Mouse (Mus musculus) frontal cortex, postnatal 14 days (tissue): ENCODE results near the gene Prkag2.

Experiments used
- DNase-seq, 2 experiments: peaks; one replicate each; pipeline ENCODE4 v3.0.0; 2022; ENCODE audit warnings: low spot score in 2 of 2

Prkag2 gene

DNA sequence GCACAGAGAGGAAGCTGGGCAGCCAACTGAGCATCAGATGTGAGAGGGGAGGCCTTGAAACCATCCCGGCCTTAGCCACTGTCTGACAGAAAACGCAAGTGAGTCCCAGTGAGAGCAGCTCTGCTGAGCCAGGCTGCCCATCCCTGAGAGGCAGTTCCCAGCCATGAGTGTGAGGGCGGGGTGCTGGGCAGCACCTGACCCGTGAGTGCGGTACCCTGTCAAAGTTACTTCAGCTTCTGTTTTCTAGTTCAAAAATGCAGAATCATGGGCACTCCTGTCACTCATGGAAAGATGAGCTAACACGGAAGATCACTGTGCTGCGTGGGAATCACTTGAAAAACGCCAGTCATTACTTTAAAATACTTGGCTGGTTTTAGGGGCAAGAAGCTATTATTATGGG, 49.6 kb downstream of the Prkag2 start:
- no peak for DNase-seq

- DNase-seq: no peak
Observed at GRCm38 (mm10) chr5:25047670-25048069, 52.8 kb downstream of the Prkag2 start.

DNA sequence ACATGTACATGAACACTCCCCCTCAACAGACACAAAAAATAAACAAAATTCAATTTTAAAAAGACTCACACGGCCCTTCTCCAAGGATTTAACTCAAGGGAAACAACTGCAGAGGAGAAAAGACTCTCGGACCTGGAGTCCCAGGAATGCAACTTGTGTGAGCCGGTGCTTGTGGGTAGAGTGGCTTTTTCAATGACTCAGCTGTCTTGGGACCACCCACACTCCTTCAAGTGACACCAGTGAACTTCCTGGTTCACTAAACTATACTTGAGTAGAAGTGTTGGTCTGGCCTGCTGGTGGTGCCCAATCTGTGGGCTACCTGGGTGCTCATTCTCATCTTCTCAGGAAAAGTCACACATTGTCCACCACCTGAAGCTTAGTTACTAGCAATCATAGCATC, 53.7 kb downstream of the Prkag2 start:
- no peak for DNase-seq

DNA sequence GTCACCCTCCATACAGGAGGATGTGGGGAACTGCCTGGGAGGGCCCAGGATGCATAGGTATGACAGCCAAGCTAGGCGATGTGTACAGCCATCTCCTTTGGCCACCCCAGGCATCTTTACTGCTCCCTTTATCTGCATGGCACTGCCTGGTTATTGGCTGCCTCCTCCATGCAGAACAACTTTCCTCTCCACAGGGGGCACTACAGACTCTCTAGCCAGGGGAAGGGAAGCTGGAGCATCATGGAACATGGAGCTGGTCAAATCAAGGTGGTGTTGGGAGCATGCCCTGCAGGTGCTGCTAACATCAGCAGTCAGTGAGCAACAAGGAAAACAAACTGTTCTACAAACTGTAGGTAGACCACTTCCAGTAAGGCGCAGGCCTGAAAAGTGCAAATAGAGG, 56.4 kb downstream of the Prkag2 start:
- DNase-seq: no peak

DNA sequence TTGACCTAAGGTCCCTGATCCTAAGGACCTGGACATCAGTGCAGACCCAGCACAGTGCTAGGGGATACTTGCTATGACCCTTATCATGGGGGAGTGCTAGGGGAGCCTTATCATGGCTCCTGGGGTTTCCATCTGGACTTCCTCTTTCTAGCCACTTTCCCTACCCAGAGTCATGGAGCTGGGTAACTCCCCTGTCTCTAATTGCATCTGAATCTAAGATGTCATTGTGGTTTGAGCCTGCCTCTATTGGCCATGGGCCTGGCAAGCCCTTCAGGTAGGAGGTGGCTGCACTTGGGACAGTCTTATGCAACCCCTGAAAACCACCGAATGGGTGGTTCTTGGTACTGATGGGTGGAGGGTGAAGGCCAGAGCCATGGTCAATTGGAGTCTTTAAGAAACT, 58.5 kb downstream of the Prkag2 start:
- DNase-seq: no peak

DNA sequence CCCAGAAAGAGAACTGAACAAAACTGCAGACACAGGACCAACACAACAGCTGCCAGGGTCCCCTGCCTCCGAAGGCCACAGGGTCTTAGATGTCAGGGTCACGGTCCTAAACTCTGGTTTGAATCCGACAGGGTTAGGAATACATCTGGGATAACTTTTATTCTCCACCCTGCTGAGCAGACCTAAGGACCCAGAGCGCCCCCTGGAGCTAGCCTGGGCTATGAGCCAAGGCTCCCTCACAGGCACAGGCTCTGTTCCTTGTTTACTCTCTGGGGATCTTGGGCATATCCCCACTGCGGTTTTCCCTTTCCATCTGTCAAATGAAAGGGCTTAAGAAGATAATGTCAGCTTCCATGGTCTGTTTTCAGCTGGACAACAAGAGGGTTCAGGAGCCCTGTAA, 59.1 kb downstream of the Prkag2 start:
- DNase-seq: no peak

GRCm38 (mm10) chr5:25040903-25041302, 59.5 kb downstream of the Prkag2 start:
- no peak for DNase-seq

DNA sequence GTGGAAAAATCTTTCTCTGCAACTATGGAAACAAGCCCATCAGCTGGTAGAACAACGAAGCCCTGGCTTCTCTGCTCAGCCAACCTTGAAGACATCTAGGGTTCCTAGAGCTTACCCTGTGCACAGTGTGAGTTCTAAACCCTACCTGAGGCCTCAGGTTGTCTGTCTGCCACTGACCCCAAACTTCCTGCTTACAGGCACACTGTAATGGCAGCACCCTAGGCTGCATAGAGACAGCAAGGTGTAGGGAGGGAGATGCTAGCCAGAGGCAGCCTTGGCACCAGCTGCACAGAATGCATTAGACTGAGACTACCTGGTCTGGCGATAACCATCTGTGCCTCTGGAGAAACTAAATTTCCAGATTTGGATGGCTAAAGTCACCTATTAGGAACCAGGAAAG, 61.6 kb downstream of the Prkag2 start:
- DNase-seq: no peak

- DNase-seq: no peak
Observed at GRCm38 (mm10) chr5:25035391-25035790, 65.1 kb downstream of the Prkag2 start.

GRCm38 (mm10) chr5:25031456-25031856, 69.0 kb downstream of the Prkag2 start:
- no peak for DNase-seq

DNA sequence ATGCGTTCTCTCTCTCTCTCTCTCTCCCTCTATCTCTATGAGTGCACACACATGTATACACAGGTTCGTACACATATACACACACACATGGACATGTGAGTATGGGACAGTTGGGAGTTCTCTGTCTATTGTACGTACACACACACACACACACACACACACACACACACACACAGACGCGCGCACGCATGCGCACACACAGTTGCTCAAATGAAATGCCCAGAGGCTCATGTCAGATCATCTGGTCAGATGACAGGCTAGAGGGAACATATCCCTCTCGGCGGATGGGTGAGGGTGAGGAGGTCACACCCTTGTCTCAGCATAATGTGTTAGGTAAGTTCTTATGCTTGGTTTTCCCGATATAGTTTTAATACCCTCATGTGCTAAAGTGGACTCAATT, 69.4 kb downstream of the Prkag2 start:
- DNase-seq: no peak

GRCm38 (mm10) chr5:25030276-25030681, 70.2 kb downstream of the Prkag2 start:
- DNase-seq: no peak

GRCm38 (mm10) chr5:25027673-25028072, 72.8 kb downstream of the Prkag2 start:
- DNase-seq: no peak

DNA sequence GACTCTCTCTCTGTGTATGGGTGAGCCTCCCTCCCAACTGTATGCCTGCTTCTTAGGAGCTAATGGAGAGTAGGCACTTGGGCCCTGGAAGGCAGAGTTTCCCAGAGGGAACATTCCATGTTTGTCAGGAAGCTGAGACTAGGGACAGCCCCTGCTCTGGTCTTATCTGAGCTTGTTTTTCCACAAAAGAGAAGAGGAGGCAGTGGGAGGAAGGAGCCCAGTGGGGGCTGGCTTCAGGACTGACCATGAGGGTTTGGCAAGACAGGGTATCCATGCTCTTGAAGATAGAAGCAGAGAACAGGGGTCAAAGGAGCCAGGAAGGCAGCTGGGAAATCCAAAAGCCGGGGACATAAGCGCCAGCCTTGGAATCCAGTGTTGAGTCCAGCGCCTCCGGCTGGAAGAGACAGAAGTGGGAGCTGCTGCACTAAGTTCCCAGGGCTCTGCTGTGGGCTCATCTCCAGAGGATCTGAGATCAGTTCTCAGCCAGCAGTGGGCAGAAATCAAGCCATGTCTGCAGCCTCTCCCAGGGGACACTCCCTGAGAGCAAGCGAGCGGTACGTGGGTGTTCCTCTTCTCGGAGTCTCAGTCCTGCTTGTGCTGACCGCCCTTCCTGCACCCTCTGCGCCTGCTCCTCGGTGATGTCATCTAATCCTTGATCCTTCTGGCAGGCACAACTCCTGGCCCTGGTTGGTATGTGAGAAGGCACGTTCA, 75.0 kb downstream of the Prkag2 start:
- no peak for DNase-seq

DNA sequence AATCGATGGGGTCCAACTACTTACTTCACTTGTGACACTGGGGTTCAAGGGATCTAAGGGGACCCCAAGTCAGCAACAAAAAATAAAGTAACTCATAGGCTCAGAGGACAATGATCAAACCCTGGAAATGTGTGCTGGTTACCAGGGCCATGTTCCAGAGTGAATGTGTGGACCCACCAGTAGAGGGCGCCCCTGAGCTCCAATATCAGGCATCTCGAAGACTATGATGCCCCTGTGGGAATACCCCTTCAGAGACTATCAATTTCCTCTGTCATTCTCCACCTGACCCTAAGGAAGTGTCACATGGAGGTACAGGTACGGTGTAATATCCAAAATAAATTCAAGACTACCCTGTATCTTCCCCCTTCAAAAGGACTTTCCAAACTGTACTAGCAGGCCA, 77.5 kb downstream of the Prkag2 start:
- DNase-seq: no peak

GRCm38 (mm10) chr5:25019221-25019620, 81.2 kb downstream of the Prkag2 start:
- DNase-seq: no peak

GRCm38 (mm10) chr5:25012134-25012533, 88.3 kb downstream of the Prkag2 start:
- no peak for DNase-seq

GRCm38 (mm10) chr5:25011019-25011485, 89.4 kb downstream of the Prkag2 start:
- peak; percentile 65 to 82 for DNase-seq

GRCm38 (mm10) chr5:25010438-25010892, 90.0 kb downstream of the Prkag2 start:
- DNase-seq: peak; percentile 74 to 89

GRCm38 (mm10) chr5:25009770-25010169, 90.7 kb downstream of the Prkag2 start:
- DNase-seq: no peak

DNA sequence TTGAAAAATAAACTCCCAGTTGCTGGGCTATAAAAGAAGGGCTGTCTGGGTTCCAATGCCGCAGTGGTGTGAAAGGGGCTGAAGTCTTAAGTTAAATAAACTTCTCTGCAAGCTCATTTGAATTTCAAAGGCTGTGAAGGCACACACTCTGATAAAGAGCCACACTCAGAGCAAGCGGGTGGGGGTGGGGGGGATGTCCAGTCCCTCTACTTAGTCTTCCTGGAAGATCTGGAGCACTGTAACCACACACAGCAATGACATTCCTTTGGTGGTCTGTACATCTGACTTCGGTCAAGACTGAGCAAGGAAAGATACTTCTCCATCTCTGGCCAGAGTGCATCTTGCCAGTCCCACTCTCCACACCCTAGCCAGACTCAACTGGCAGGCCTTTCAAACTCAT, 91.5 kb downstream of the Prkag2 start:
- no peak for DNase-seq

DNA sequence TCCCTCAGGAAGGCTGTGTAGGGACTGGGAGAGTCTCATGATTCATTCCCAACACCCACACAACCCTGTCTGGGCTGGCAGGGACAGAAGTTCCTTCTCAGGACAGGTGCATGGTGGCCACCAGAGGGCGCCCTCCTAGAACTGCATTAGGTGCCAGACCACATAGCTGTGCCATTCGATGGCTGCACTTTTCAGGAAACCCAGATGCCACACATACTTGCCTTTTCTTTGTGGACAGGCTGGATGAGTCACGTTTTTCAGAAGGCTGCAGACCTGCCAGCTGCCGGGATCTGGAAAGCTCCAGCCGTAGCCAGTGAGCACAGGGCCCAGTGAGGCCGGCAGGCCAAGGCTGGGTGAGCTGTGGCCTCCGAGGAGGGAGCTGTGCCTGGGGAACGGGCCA, 93.6 kb downstream of the Prkag2 start:
- DNase-seq: peak; percentile 56 to 69

DNA sequence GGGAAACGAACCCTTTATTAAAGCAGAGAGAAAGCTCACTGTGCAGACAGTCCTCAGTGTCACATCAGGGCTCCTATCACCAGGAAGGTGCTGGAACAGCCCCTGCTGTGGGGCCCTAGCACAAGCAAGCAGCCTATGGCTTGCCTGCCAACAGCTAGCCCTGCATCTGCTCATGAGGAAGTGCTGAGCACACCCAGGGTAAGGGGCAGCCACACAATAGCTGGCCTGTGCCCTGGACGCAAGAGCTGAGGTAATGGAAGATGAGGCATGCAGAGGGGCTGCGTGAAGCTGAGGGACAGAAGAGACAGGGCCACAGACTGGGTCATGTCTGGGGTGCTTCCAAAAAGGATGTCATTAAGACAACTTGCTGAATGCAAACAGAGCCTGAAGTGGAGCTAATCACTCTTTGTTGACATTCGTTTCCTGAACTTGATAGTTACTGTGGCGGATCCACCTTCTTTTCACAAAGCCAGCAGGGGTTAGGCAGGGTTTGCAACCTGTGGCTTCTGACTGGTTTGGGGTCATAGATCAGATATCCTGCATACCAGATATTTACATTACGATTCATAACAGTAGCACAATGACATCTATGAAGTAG, 94.8 kb downstream of the Prkag2 start:
- no peak for DNase-seq

DNA sequence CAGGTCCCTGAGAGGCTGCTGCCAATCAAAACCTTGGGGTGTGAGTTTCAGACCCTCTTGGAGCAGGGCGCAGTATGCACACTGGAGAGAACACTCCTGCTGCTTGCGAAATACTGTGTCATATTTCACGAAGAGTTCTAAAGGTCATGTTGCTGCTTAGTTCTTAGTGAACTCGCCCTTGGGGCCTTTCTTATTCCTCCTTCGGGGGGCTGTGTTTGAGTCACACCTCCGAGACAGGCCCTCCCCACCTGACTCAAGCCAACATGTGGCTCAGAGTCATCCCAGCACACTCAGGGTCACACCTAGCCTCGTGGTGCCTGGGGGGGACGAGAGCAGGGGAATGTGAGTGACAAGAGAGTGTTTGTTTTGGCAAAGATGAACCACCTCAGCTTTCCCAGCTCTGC, 99.0 kb downstream of the Prkag2 start:
- no peak for DNase-seq
